Mouse (Mus musculus) heart, embryonic 12.5 days (tissue): ENCODE results near the gene S1pr2. TPM values are rescaled to one million over a fixed set of nuclear protein-coding genes. Genes with fewer than 3 reads are reported as not detected.
A peak's percentile ranks its signal among the peaks of the same experiment; 100 is the strongest.

Source experiments
- ATAC-seq: fragments of 200-750 bp; cut with Nextera tagmentation; 2 replicates; pipeline ENCODE4 v1.8.0; 2017; ENCODE audit warnings: moderate TSS enrichment, moderate library complexity; ENCODE audit not compliant: insufficient number of reproducible peaks, low FRiP score
- H3K27ac ChIP-seq: fragments of 300-500 bp; sonication (generic); 2 replicates; pipeline ENCODE4 v1.5.1; 2016; ENCODE audit warnings: mild to moderate bottlenecking, moderate library complexity; ENCODE audit not compliant: poor library complexity, severe bottlenecking
- H3K27me3 ChIP-seq: fragments of 300-500 bp; sonication (generic); replicated peaks from 2 replicates; pipeline ENCODE4 v1.6.1; 2016; ENCODE audit warnings: mild to moderate bottlenecking, moderate library complexity
- H3K36me3 ChIP-seq: fragments of 300-500 bp; sonication (generic); 2 replicates; pipeline ENCODE4 v1.6.1; 2016; ENCODE audit warnings: mild to moderate bottlenecking, moderate library complexity
- H3K4me1 ChIP-seq: fragments of 300-500 bp; sonication (generic); replicated peaks from 2 replicates; pipeline ENCODE4 v1.6.1; 2016; ENCODE audit warnings: mild to moderate bottlenecking
- H3K4me2 ChIP-seq: fragments of 300-500 bp; sonication (generic); 2 replicates; pipeline ENCODE4 v1.6.1; 2016; ENCODE audit warnings: mild to moderate bottlenecking, moderate library complexity
- H3K4me3 ChIP-seq: fragments of 300-500 bp; sonication (generic); 2 replicates; pipeline ENCODE4 v1.5.1; 2016; ENCODE audit warnings: mild to moderate bottlenecking
- H3K9ac ChIP-seq: fragments of 300-500 bp; sonication (generic); 2 replicates; pipeline ENCODE4 v1.6.1; 2016; ENCODE audit warnings: mild to moderate bottlenecking, moderate library complexity
- H3K9me3 ChIP-seq: fragments of 300-500 bp; sonication (generic); replicated peaks from 2 replicates; pipeline ENCODE4 v1.6.1; 2016; ENCODE audit warnings: mild to moderate bottlenecking, moderate library complexity
- WGBS: fragments of 180-500 bp; shearing (Covaris S2); methylation state at CpG from one replicate; pipeline ENCODE4 v1.1.7; 2016; 5-methylcytosine and 5-hydroxymethylcytosine counted together
- polyA plus RNA-seq: library from polyadenylated mRNA; unstranded; fragments of >200 nt; fragmentation: Nextera tagmentation; extraction: Ambion mirVana; gene quantifications from 2 replicates; pipeline ENCODE4 v1.2.1, GENCODE M21; 2016

S1pr2 gene
- polyA plus RNA-seq, 1 experiment from 2014 or later = 25.9 TPM

GRCm38 (mm10) chr9:20965606-20966005, 11.0 kb downstream of the S1pr2 start:
- Histone ChIP-seq H3K27ac (no peak overlapping the region), H3K4me3 (no peak overlapping the region), H3K36me3 (peaks cover 47% of the 10 kb centered on the region), H3K4me2 (no peak overlapping the region), H3K4me1 (no peaks in the 10 kb centered on the region), H3K9ac (no peak overlapping the region), H3K9me3 (no peaks in the 10 kb centered on the region), H3K27me3 (no peaks in the 10 kb centered on the region)
- 88% methylated on average over 4 of the region's 4 CpGs for WGBS
- no peak for ATAC-seq

- Histone ChIP-seq H3K4me1 (no peaks in the 10 kb centered on the region), H3K4me3 (no peak overlapping the region), H3K27me3 (no peaks in the 10 kb centered on the region), H3K9ac (no peak overlapping the region), H3K27ac (no peak overlapping the region), H3K9me3 (no peaks in the 10 kb centered on the region), H3K36me3 (peaks cover 19% of the 10 kb centered on the region), H3K4me2 (no peak overlapping the region)
- WGBS = 59% methylated on average over 9 of the region's 9 CpGs
- ATAC-seq = no peak
These were observed 15.0 kb downstream of the S1pr2 start for GRCm38 (mm10) chr9:20961557-20961956.

- Histone ChIP-seq H3K27ac (no peak within 1 kb of the TSS), H3K36me3 (no peaks in the 10 kb centered on the region), H3K4me2 (no peak within 1 kb of the TSS), H3K4me3 (no peak within 1 kb of the TSS), H3K27me3 (no peaks in the 10 kb centered on the region), H3K4me1 (no peaks in the 10 kb centered on the region), H3K9ac (no peak within 1 kb of the TSS), H3K9me3 (no peaks in the 10 kb centered on the region)
- ATAC-seq = no peak
- WGBS = 88% methylated on average over 2 of the region's 2 CpGs
These were observed 17.1 kb downstream of the S1pr2 start, which contains the start of gene Dnmt1 for GRCm38 (mm10) chr9:20959430-20959938. Gene Dnmt1, minus strand, starts transcription at chr9:20959888.

- H3K27ac ChIP-seq = no peak overlapping the region
- H3K36me3 ChIP-seq = no peaks in the 10 kb centered on the region
- no peak overlapping the region for H3K9ac ChIP-seq
- no peaks in the 10 kb centered on the region for H3K27me3 ChIP-seq
- H3K4me1 ChIP-seq = no peaks in the 10 kb centered on the region
- no peak for ATAC-seq
- no peak overlapping the region for H3K4me2 ChIP-seq
- no peaks in the 10 kb centered on the region for H3K9me3 ChIP-seq
- H3K4me3 ChIP-seq = no peak overlapping the region
- WGBS = 73% methylated on average over 3 of the region's 3 CpGs
These were observed 19.6 kb downstream of the S1pr2 start for GRCm38 (mm10) chr9:20956989-20957388.

- H3K4me2 ChIP-seq = peak overlapping the region; percentile 94
- no peaks in the 10 kb centered on the region for H3K36me3 ChIP-seq
- H3K4me1 ChIP-seq = peaks cover 23% of the 10 kb centered on the region
- H3K27me3 ChIP-seq = no peaks in the 10 kb centered on the region
- H3K27ac ChIP-seq = peak overlapping the region; percentile 92
- H3K4me3 ChIP-seq = peak overlapping the region; percentile 84
- ATAC-seq = peak; percentile 96
- under 1% methylated on average over 51 of the region's 51 CpGs for WGBS
- H3K9ac ChIP-seq = peak overlapping the region; percentile 98
- H3K9me3 ChIP-seq = no peaks in the 10 kb centered on the region
These were observed 23.9 kb downstream of the S1pr2 start for GRCm38 (mm10) chr9:20952520-20953227.

GRCm38 (mm10) chr9:20951966-20952519, 24.5 kb downstream of the S1pr2 start:
- Histone ChIP-seq H3K4me3 (peak overlapping the region; percentile 84), H3K4me2 (peak overlapping the region; percentile 94), H3K27me3 (no peaks in the 10 kb centered on the region), H3K9ac (peak overlapping the region; percentile 98), H3K4me1 (peaks cover 23% of the 10 kb centered on the region), H3K9me3 (no peaks in the 10 kb centered on the region), H3K27ac (peak overlapping the region; percentile 92), H3K36me3 (no peaks in the 10 kb centered on the region; the same call in 1 of the 2 replicates)
- no peak; the same call in 1 of the 2 replicates for ATAC-seq
- under 1% methylated on average over 17 of the region's 17 CpGs for WGBS

- H3K27ac ChIP-seq = peak overlapping the region; percentile 92
- H3K36me3 ChIP-seq = peaks cover 4% of the 10 kb centered on the region; the same call in 1 of the 2 replicates
- H3K27me3 ChIP-seq = no peaks in the 10 kb centered on the region
- peak overlapping the region; percentile 84 for H3K4me3 ChIP-seq
- H3K4me2 ChIP-seq = peak overlapping the region; percentile 94
- WGBS = 13% methylated on average over 14 of the region's 14 CpGs
- H3K4me1 ChIP-seq = peaks cover 23% of the 10 kb centered on the region
- ATAC-seq = no peak
- H3K9me3 ChIP-seq = no peaks in the 10 kb centered on the region
- peak overlapping the region; percentile 98 for H3K9ac ChIP-seq
These were observed 25.1 kb downstream of the S1pr2 start for GRCm38 (mm10) chr9:20951441-20951840.

GRCm38 (mm10) chr9:20950419-20950818, 26.2 kb downstream of the S1pr2 start:
- no peaks in the 10 kb centered on the region for H3K9me3 ChIP-seq
- H3K36me3 ChIP-seq = peaks cover 6% of the 10 kb centered on the region; the same call in 1 of the 2 replicates
- peaks cover 26% of the 10 kb centered on the region for H3K4me1 ChIP-seq
- no peak overlapping the region for H3K4me3 ChIP-seq
- H3K4me2 ChIP-seq = peak overlapping the region; percentile 94
- no peaks in the 10 kb centered on the region for H3K27me3 ChIP-seq
- H3K9ac ChIP-seq = no peak overlapping the region; the same call in 1 of the 2 replicates
- H3K27ac ChIP-seq = no peak overlapping the region
- no peak for ATAC-seq

- ATAC-seq = no peak
- H3K4me3 ChIP-seq = no peak overlapping the region
- peaks cover 34% of the 10 kb centered on the region for H3K4me1 ChIP-seq
- H3K4me2 ChIP-seq = no peak overlapping the region
- H3K9me3 ChIP-seq = no peaks in the 10 kb centered on the region
- no peaks in the 10 kb centered on the region for H3K27me3 ChIP-seq
- H3K27ac ChIP-seq = no peak overlapping the region
- WGBS = 75% methylated on average over 16 of the region's 16 CpGs
- H3K9ac ChIP-seq = no peak overlapping the region
- peaks cover 16% of the 10 kb centered on the region; the same call in 1 of the 2 replicates for H3K36me3 ChIP-seq
These were observed 30.3 kb downstream of the S1pr2 start for GRCm38 (mm10) chr9:20946066-20946880.

- H3K4me2 ChIP-seq = no peak overlapping the region
- H3K9ac ChIP-seq = no peak overlapping the region
- no peak for ATAC-seq
- peaks cover 30% of the 10 kb centered on the region for H3K4me1 ChIP-seq
- H3K27me3 ChIP-seq = no peaks in the 10 kb centered on the region
- 75% methylated on average over 4 of the region's 4 CpGs for WGBS
- H3K4me3 ChIP-seq = no peak overlapping the region
- H3K36me3 ChIP-seq = peaks cover 30% of the 10 kb centered on the region
- no peaks in the 10 kb centered on the region for H3K9me3 ChIP-seq
- no peak overlapping the region for H3K27ac ChIP-seq
These were observed 31.7 kb downstream of the S1pr2 start for GRCm38 (mm10) chr9:20944697-20945370.
